Mouse (Mus musculus): ENCODE data around the gene Sms.

GRCm38 (mm10) chrX:157419451-157419850 lies 72.6 kb downstream of the Sms start:
- TF ChIP-seq CTCF (IDR thresholded peaks at IDR 0.05; ENCODE audit: control insufficient read depth, insufficient read depth, insufficient replicate concordance, low read depth, low read length) (no peak), POLR2A (IDR thresholded peaks at IDR 0.05; ENCODE audit: control insufficient read depth, low read depth, low read length) (no peak)

Measured in testis, adult 2 months (tissue).